Mouse (Mus musculus) layer of hippocampus, adult 2 months (tissue): ENCODE measurements at regions not wholly inside any gene's neighbourhood (a gene's known extent, or its start where the extent isn't known, plus 50 kb on each side); places are given as distances from the start of the nearest gene placed in this dataset.

Source experiments
- DNase-seq, 2 experiments: peaks; one replicate each; pipeline ENCODE4 v3.0.0; 2022; ENCODE audit warnings: low spot score in 2 of 2
- H3K27ac ChIP-seq: fragments of 200-600 bp; 2 replicates; pipeline ENCODE4 v1.8.1; 2022
- H3K4me3 ChIP-seq: fragments of 200-600 bp; 2 replicates; pipeline ENCODE4 v1.8.1; 2022; ENCODE audit warnings: mild to moderate bottlenecking
- CTCF ChIP-seq: fragments of 200-600 bp; conservative IDR thresholded peaks from 2 replicates; pipeline ENCODE4 v1.8.1; 2022; ENCODE audit warnings: antibody characterized with exemption, mild to moderate bottlenecking, moderate library complexity

- peak in 1 of 2 experiments; percentile 22 for DNase-seq
- Histone ChIP-seq H3K27ac (no peak overlapping the region), H3K4me3 (no peak overlapping the region)
- TF ChIP-seq CTCF, result no peak
Observed at GRCm38 (mm10) chr6:13305873-13306272, 81.1 kb upstream of the Vwde start.

DNA sequence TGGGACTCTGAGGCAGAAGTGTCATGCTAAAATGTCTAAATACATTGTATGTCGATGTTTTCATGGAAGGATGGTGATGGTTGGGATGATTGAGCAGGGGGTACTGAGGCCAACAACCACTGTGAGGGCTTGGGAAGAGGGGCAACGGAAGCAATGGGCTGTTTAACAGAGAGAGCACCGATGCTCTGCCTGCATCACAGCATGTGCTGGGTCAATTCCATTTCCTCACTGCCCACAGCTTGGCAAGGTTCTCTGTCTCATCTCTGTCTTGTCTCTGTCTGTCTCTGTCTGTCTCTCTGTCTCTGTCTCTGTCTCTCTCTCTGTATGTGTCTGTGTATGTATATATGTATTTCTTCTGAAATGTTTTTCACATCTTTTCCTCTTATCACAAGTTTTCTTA, 73.4 kb upstream of the Vwde start:
- Histone ChIP-seq H3K4me3 (no peak overlapping the region), H3K27ac (no peak overlapping the region)
- no peak for DNase-seq
- TF ChIP-seq CTCF, result no peak

DNA sequence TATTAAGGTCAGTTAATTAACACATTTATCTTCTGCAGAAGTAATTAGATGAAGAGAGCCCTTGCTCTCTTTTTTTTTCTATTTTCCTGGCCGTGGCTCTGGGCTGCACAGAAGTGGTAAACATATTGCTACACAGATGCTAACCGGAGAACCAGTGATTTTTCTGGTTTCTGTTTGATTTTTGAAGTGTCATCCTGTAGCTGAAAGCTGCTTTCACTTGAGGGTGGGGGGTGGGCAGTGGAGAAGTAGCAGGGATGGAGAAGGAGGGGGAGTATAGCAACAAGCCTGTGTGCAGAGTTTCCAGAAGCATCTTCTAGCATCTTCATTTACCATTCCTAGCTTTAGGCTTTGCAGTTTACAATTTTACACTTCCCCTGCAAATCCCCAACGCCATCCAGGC, 72.3 kb upstream of the Vwde start:
- no peak overlapping the region for H3K4me3 ChIP-seq
- DNase-seq, result peak; percentile 34 to 39
- TF ChIP-seq CTCF, result no peak
- peak overlapping the region; percentile 64 for H3K27ac ChIP-seq

DNA sequence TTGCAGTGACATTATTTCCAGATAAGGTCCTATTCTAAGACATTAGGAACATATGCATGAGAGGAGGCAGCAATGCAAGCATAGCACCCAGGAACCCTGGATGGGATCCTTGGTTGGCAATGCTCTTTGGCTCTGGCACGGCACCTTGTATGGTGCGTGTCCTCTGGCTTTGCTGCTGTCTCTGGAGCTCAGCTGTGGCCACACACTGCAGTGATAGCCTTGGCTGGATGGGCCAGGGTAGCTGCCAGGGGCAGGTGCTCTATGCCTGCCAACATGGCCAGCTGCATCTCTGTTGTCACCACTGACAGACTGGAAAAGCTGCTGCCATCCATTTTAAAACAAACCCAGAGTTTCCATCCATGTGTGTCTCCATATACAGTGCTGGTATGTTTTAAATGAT, 71.3 kb upstream of the Vwde start:
- Histone ChIP-seq H3K4me3 (no peak overlapping the region), H3K27ac (peak overlapping the region; percentile 64)
- DNase-seq, result peak in 1 of 2 experiments; percentile 7
- no peak for TF ChIP-seq CTCF

GRCm38 (mm10) chr6:13294393-13294792, 69.6 kb upstream of the Vwde start:
- no peak for TF ChIP-seq CTCF
- H3K4me3 ChIP-seq, result no peak overlapping the region
- no peak overlapping the region for H3K27ac ChIP-seq
- DNase-seq, result no peak

DNA sequence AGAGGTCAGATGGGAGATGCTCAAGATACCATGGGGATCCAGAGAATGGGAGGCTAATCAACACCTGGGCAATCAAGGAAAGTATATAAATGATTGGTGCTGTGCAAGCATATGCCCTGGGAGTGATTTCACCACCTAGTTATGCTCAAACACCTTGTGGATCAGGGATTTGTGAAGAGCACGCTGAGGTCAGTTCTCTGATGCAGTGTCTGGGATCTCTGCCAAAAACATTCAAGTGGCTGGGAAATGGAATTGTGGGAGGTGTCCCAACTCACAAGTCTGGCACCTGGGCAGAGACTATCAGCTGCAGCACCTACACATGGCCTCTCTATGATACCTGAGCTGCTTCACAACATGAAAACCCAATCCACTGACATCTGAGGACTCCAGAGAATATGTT, 63.7 kb upstream of the Vwde start:
- H3K27ac ChIP-seq, result no peak overlapping the region
- TF ChIP-seq CTCF, result no peak
- no peak overlapping the region for H3K4me3 ChIP-seq
- DNase-seq, result no peak

GRCm38 (mm10) chr6:13287812-13288211, 63.0 kb upstream of the Vwde start:
- no peak for DNase-seq
- no peak overlapping the region for H3K27ac ChIP-seq
- H3K4me3 ChIP-seq, result no peak overlapping the region
- TF ChIP-seq CTCF, result no peak

DNA sequence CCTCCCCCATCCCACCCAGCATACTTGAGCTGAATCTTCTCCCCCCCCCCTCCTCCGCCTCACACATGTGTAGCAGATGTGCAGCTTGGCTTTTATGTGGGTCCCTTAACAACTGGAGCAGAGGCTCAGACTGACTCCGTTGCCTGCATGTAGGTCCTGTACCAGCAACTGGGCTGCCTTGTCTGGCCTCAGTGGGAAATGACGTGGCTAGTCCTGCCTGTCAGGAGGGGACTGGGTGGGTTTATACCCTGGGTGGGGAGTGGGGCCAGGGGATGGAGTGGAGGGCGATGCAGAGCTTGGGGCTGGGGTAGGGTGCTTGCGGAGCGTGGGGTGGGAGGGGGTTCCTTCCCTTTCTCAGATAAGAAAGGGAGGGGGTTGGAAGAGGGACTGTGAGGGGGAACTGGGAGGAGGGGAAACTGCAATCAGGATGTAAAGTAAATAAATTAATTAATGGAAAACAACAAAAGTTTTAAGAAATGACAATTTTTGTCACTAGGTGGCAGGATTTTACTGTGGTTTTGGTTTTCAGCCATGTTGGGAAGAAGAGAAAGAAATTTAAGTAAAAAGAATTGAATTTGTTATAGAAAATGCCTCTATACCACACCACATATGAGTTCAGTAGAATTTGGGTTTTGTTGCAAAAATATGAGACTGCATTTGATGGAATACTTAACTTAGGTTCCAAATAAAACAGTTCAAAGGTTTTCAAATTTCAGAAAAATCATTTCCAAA, 61.9 kb upstream of the Vwde start:
- Histone ChIP-seq H3K4me3 (no peak overlapping the region), H3K27ac (no peak overlapping the region)
- peak; percentile 78 for TF ChIP-seq CTCF
- DNase-seq, result no peak

DNA sequence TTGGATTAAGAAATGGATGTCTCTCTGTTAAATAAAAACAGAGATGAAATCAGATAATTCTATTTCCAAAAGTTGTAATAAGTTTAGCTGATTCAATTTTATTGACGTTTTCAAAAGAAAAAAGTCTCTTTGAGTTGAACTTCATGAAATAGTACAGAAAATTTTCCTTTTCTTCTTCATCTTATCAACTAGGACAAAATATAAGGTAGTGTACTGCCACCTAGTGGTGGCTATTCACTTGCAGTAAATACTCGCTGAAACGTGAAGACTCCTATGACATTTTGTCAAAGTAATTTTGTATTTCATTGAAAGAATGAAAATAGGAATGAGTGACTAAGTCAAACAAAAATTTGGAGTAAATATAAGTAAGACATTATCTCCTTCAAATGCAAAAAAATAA, 56.1 kb upstream of the Vwde start:
- DNase-seq, result peak; percentile 13 to 60
- no peak overlapping the region for H3K27ac ChIP-seq
- TF ChIP-seq CTCF, result peak; percentile 94
- no peak overlapping the region for H3K4me3 ChIP-seq
